Mouse (Mus musculus): Measurements from ENCODE around the gene Hes2. TPM values are rescaled to one million over a fixed set of nuclear protein-coding genes. Genes with fewer than 3 reads are reported as not detected.

Gene Hes2
- total RNA-seq (2015) = not detected in 2 replicates
- not detected in 2 replicates for total RNA-seq (2017)

- ATAC-seq (replicated peaks; ENCODE audit: poor library complexity) = peak; percentile 12
Measured at GRCm38 (mm10) chr4:152158585-152159284, at the start of gene Hes2. Gene Hes2 (plus strand): TSS chr4:152158867.

GRCm38 (mm10) chr4:152109509-152109908 lies 49.2 kb upstream of the Hes2 start:
- ATAC-seq (replicated peaks; ENCODE audit: poor library complexity) = no peak

GRCm38 (mm10) chr4:152110689-152111088 lies 48.0 kb upstream of the Hes2 start:
- peak; percentile 79 for ATAC-seq (replicated peaks; ENCODE audit: poor library complexity)

DNA sequence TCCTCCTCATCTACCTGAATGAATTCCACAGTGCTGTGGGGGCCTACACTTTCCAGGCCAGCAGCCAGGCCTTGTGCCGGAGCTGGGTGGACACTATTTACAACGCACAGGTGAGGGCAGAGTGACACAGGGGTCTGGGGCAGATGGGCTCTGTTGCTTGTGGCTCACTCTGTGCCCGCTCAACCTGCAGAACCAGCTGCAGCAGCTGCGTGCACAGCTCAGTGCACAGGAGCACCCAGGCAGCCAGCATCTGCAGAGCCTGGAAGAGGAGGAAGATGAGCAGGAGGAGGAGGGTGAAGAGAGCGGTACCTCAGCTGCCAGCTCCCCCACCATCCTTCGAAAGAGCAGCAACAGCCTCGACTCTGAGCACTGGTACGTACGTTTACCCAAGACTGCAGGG lies 46.3 kb upstream of the Hes2 start:
- no peak for ATAC-seq (replicated peaks; ENCODE audit: poor library complexity)

GRCm38 (mm10) chr4:152114080-152114479 lies 44.6 kb upstream of the Hes2 start:
- ATAC-seq (replicated peaks; ENCODE audit: poor library complexity) = no peak

DNA sequence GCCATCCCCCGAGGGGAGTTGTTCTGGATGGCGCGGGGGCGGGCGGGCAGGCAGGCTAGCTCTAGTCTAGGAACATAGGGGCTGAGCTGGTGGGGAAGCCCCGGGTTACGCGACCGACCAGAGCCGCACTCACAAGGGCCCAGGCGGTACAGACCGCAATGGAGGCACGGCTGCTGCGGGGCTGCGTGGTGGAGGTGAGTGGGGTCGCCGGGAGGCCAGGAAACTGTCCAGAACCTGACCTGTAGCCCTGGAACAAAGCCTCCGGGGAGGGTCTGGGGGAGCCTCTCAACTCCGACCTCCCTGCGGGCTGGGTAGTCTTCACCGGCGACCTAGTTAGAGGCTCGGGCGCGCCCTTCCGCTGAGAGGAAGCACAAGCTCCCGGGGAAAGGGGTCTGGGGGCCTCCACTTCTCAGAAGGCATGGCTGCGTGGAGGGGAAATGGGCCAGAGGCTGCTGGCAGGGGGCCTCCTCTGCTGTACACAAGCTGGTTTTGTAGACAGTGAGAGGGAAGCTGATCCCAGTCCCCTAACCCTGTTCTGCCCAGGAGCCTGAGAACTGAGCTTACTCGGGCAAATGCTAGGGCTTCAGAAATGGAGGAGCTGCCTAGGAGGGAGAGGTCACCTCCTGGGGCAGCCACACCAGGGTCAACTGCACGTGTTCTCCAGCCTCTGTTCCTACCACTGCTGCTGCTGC lies 42.6 kb upstream of the Hes2 start, which contains the start of gene Tnfrsf25:
TSS of gene Tnfrsf25 (plus strand) at position 14 of the 692 bp plus-strand sequence.
- ATAC-seq (replicated peaks; ENCODE audit: poor library complexity) = peak; percentile 40; the same call in 1 of the 2 replicates

GRCm38 (mm10) chr4:152117538-152117937 lies 41.1 kb upstream of the Hes2 start:
- ATAC-seq (replicated peaks; ENCODE audit: poor library complexity) = no peak

- peak; percentile 49; the same call in 1 of the 2 replicates for ATAC-seq (replicated peaks; ENCODE audit: poor library complexity)
Measured at GRCm38 (mm10) chr4:152119396-152120292, 39.0 kb upstream of the Hes2 start.

DNA sequence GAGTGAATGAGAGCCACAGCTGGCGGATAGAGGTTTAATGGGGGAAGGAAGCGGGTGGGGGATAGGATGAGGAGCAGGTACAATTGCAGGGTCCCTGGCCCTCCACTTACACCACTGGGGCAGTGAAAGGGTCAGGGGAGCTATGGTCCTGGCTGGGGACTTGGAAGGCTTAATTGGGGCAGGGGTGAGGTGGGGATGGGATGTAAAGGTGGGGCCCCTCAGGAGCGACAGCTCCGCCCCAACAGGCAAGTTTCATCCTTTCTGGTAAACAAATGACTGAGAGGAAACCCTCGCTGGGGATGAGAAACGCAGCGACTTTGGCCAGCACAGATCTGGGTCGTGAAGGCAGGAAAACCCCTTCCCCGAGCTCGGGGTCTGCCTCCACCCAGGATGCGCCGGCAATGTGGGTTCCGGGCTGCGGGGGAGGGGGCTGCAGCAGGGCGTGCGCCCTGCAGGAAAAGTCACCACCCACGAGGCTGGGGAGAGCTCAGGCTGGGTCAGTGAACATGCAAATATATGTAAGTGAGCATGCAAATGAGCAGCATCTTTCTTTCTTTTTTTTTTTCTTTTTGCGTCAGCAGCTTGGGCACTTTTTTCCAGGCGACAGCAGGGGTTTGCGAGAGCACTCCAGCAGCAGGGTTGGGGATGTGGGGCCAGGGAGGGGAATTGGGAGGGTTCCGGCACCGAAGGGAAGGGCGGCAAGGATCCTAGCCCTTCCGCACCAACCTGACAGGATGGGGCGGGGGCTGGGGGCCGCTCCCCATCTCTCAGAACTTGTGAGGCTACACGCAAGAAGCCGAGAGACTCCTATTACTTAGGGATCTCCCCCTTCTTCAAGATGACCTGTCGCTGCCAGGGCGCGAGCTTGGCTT lies 38.1 kb upstream of the Hes2 start:
- ATAC-seq (replicated peaks; ENCODE audit: poor library complexity) = no peak

- ATAC-seq (replicated peaks; ENCODE audit: poor library complexity) = no peak
Measured at GRCm38 (mm10) chr4:152121183-152121505, 37.5 kb upstream of the Hes2 start.

- peak; percentile 47 for ATAC-seq (replicated peaks; ENCODE audit: poor library complexity)
Measured at GRCm38 (mm10) chr4:152124361-152124961, 34.2 kb upstream of the Hes2 start.

DNA sequence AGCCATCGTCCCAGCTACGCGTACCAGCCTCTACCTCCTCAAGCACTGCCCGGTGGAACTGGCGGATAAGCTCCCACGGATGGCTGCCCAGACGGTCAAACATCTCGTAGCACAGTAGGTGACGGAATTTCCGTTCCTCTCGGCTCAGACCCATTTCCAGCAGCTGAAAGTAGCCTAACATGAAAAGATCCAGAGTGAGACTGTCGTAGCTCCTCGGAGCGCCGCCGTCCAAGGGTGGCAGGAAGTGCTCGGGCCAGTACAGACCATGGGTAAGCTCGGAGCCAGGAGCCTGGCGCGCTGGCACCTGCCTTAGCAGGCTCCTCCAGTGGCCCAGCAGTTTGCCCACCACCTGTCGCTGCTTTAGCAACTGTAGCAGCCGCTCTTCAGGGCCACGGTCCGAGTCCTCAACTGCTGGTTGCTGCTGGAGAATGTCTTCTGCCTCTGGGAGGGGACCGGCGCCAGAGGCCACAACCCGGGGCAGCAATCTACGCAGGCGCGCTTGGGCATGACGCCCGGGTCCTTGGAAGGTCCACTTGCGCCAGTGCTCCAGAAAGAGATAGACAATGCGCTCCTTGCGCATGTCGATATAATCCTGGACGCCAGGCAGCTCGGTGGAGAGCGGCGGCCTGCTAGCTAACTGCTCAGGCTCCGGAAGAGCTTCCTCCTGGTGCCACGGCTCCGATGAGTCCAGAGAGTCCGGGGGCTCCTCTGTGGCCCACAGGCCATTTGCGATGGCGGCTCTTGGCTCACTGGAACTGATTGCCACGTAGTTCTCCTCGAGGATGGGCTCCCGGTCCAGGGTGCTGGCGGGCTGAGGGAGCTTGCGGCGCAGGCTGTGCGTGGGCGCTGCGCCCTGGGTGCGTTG lies 33.3 kb upstream of the Hes2 start:
- ATAC-seq (replicated peaks; ENCODE audit: poor library complexity) = peak; percentile 4; the same call in 1 of the 2 replicates

DNA sequence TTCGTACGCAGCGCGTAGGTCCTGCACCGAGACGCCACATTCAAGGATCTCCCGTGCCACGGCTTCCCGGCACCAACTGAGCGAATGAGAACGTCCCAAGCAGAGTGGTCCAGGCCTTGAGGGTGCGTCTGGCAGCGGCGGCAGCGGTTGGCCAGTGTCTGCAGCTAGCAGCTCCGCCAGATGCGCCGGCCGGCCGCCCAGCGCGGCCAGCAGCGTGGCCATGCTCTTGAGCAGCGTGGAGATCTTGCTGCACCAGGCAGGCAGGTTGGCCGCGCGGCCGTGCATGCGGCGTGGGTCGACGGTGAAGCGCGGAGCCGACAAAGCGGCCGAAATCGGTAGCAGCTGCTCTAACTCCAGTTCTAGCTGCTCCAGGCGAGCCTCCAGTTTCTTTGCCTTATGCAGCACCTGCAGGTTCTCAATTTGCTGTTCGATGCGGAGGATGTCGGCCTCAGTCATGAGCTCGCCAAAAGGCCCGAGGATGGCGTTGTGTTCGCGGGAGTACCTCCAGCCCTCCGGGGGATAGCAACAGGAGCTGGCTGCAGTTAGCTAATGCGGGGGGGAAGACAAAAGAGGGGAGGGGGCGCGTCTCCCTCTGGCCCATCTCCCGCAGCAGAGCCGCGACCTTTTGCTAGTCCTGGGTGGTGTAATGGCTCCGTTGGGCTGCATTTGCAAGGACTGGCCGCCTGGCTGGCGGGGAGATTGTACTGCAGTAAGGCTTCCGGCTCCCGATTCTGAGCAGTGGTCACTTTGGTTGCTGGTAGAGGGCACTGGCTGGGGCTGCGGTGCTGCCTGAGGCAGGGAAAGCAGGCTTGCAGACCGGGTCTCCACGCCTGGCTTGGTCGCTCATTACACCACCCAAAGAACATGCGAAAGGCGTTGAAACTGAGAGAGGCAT lies 32.4 kb upstream of the Hes2 start:
- ATAC-seq (replicated peaks; ENCODE audit: poor library complexity) = no peak

GRCm38 (mm10) chr4:152127884-152128283 lies 30.8 kb upstream of the Hes2 start:
- ATAC-seq (replicated peaks; ENCODE audit: poor library complexity) = no peak

DNA sequence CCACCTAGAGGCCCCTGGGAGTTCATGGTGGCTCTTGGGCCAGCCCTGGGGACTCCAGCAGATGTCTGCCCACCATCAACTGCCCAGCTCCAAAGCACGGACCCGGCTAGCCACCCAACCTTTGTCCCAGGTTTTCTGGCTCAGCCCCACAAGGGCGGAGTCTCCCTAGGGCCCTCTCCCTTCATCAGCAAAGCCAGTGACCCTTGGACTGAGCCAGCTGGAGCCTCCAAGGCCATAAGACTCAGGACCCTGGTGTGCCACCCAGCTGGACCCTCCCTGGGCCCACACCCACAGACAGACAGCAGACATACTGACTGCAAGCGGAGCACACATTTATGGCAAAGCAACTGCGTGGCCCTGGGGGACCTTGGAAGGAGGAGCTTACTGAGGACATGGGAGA lies 29.9 kb upstream of the Hes2 start:
- no peak for ATAC-seq (replicated peaks; ENCODE audit: poor library complexity)

- ATAC-seq (replicated peaks; ENCODE audit: poor library complexity) = no peak
Measured at GRCm38 (mm10) chr4:152129395-152129930, 29.2 kb upstream of the Hes2 start.

DNA sequence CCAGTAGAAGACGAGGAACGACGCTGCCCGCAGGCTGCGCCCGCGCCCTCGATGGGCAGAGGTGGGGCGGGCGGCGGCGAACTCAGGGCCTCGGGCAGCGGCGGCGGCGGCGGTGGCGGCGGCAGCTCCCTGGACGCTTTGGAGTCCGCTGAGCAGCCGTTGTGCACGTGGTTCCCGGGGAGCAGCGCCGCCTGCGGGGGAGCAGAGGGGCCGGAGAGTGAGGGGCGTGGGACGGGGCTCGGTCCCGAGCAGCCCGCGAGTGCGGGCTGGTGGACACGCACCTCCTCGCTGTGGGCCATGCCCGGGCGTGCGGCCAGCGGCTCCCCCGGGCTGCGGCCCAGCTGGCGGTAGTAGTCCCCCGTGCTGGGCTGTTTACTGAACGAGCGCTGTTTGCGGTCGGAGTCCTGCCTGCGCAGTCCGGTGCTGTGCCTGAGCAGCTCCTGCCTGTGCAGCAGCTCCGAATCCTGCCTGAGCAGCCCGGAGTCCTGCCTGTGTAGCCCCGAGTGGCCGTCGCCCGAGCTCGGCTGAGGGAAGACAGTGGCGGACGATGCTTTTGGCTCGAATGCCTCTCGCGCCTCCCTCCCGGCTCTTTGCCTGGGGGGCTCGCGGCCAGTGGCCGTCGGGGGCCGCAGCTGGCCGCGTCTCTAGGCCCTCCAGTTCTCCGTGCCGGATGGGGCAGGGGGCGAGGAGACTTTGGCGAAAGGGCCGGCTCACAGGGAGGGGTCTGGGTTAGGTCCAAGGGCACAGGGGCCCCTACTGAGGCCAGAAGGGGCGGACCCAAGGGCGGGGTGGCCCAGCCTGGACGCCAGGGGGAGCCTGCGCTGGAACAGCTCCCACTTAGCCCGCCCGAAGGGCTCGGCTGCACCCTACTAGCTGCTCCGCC lies 27.7 kb upstream of the Hes2 start:
- peak; percentile 59 for ATAC-seq (replicated peaks; ENCODE audit: poor library complexity)
